12 mouse cellular contexts compared by ENCODE assay signal in genomic region chr11:84764116-84764515, GRCm38 (mm10). TPM values are rescaled to one million over a fixed set of nuclear protein-coding genes. Genes with fewer than 3 reads are reported as not detected.
DNase-seq lines count a peak whose midpoint lies in the region; ATAC-seq lines count a peak whose summit lies in the region.
"Had no signal": no experiment of that assay in that cellular context is flagged by ENCODE, and none has a peak within 500 bp of the region (broad histone marks: within the 10 kb centered on the region; RNA-seq: fewer than 3 reads in every experiment).

No protein-coding gene starts in this region.

- peak overlapping the region; percentile 63 for H3K9ac ChIP-seq in heart, embryonic 16.5 days (ENCODE audit: low read length)
- no peak overlapping the region for H3K9ac ChIP-seq in embryonic facial prominence, embryonic 12.5 days
- peak overlapping the region; percentile 0; the same call in 1 of the 2 replicates for H3K9ac ChIP-seq in hindbrain, embryonic 16.5 days (ENCODE audit: low read depth, low read length)
- H3K9ac ChIP-seq in midbrain, embryonic 15.5 days: no peak overlapping the region
- no peak overlapping the region for H3K9ac ChIP-seq in liver, embryonic 12.5 days

- H3K4me3 ChIP-seq in heart, embryonic 16.5 days (ENCODE audit: low read length): peak overlapping the region; percentile 33
- no peak overlapping the region for H3K4me3 ChIP-seq in embryonic facial prominence, embryonic 12.5 days
- no peak overlapping the region for H3K4me3 ChIP-seq in hindbrain, embryonic 16.5 days (ENCODE audit: low read length)
- H3K4me3 ChIP-seq in midbrain, embryonic 15.5 days: no peak overlapping the region
- no peak overlapping the region for H3K4me3 ChIP-seq in liver, embryonic 12.5 days
- H3K4me3 ChIP-seq: erythroblast, embryonic 14.5 days had no signal

- peaks cover 6% of the 10 kb centered on the region; the same call in 1 of the 2 replicates for H3K27me3 ChIP-seq in heart, embryonic 16.5 days (ENCODE audit: control insufficient read depth, insufficient read depth, low read length)
- peaks cover 33% of the 10 kb centered on the region for H3K27me3 ChIP-seq in embryonic facial prominence, embryonic 12.5 days
- no peaks in the 10 kb centered on the region; the same call in 1 of the 2 replicates for H3K27me3 ChIP-seq in hindbrain, embryonic 16.5 days (replicated peaks; ENCODE audit: control insufficient read depth, insufficient read depth, low read length)
- no peaks in the 10 kb centered on the region for H3K27me3 ChIP-seq in midbrain, embryonic 15.5 days (replicated peaks)
- H3K27me3 ChIP-seq in liver, embryonic 12.5 days (replicated peaks): peaks cover 92% of the 10 kb centered on the region

- 0 out of 2 replicates have a peak, but pooled peaks have one; percentile 12 for ATAC-seq in heart, embryonic 16.5 days (replicated peaks; ENCODE audit: extremely low read depth, insufficient read depth, low FRiP score)
- ATAC-seq in embryonic facial prominence, embryonic 12.5 days (ENCODE audit: insufficient number of reproducible peaks, insufficient read depth, low FRiP score, low TSS enrichment): no peak
- 0 out of 2 replicates have a peak, but pooled peaks have one; percentile 12 for ATAC-seq in hindbrain, embryonic 16.5 days
- ATAC-seq in midbrain, embryonic 15.5 days (replicated peaks): no peak
- no peak for ATAC-seq in liver, embryonic 12.5 days
- ATAC-seq: CD4-positive, CD25-positive, alpha-beta regulatory T cell, adult 4 months had no signal

- H3K27ac ChIP-seq in heart, embryonic 16.5 days (ENCODE audit: low read length): peak overlapping the region; percentile 76
- H3K27ac ChIP-seq in embryonic facial prominence, embryonic 12.5 days: no peak overlapping the region
- H3K27ac ChIP-seq in hindbrain, embryonic 16.5 days (ENCODE audit: low read depth, low read length): no peak overlapping the region
- H3K27ac ChIP-seq in midbrain, embryonic 15.5 days: no peak overlapping the region
- H3K27ac ChIP-seq in liver, embryonic 12.5 days: no peak overlapping the region

- no peak for DNase-seq in heart, adult 11 months
- DNase-seq in cerebellum, adult 11-12 months: no peak
- no peak for DNase-seq in thymus, adult 18-20 months
- DNase-seq: right cerebral cortex, adult 18-20 months; thymus, postnatal 14 days had no signal

- peak overlapping the region; percentile 58 for H3K4me2 ChIP-seq in heart, embryonic 16.5 days (ENCODE audit: low read depth, low read length)
- H3K4me2 ChIP-seq in embryonic facial prominence, embryonic 12.5 days (replicated peaks): peak overlapping the region; percentile 43
- H3K4me2 ChIP-seq in hindbrain, embryonic 16.5 days (ENCODE audit: low read length): peak overlapping the region; percentile 25
- 0 out of 2 replicates have a peak overlapping the region, but pooled peaks have one; percentile 3 for H3K4me2 ChIP-seq in midbrain, embryonic 15.5 days
- no peak overlapping the region for H3K4me2 ChIP-seq in liver, embryonic 12.5 days

- no peaks in the 10 kb centered on the region for H3K9me3 ChIP-seq in heart, embryonic 16.5 days (replicated peaks; ENCODE audit: control insufficient read depth, low read length)
- H3K9me3 ChIP-seq in embryonic facial prominence, embryonic 12.5 days: no peaks in the 10 kb centered on the region
- no peaks in the 10 kb centered on the region for H3K9me3 ChIP-seq in hindbrain, embryonic 16.5 days (ENCODE audit: control insufficient read depth, low read length)
- no peaks in the 10 kb centered on the region for H3K9me3 ChIP-seq in midbrain, embryonic 15.5 days
- H3K9me3 ChIP-seq in liver, embryonic 12.5 days (replicated peaks): no peaks in the 10 kb centered on the region

- H3K36me3 ChIP-seq in heart, embryonic 16.5 days (ENCODE audit: control insufficient read depth, insufficient read depth): no peaks in the 10 kb centered on the region
- no peaks in the 10 kb centered on the region for H3K36me3 ChIP-seq in embryonic facial prominence, embryonic 12.5 days
- no peaks in the 10 kb centered on the region for H3K36me3 ChIP-seq in hindbrain, embryonic 16.5 days (ENCODE audit: control insufficient read depth, insufficient read depth, low read length)
- H3K36me3 ChIP-seq in midbrain, embryonic 15.5 days (replicated peaks): no peaks in the 10 kb centered on the region
- no peaks in the 10 kb centered on the region for H3K36me3 ChIP-seq in liver, embryonic 12.5 days

- WGBS in heart, embryonic 16.5 days: 35% methylated on average over 8 of the region's 8 CpGs
- 22% methylated on average over 7 of the region's 8 CpGs for WGBS in embryonic facial prominence, embryonic 12.5 days
- WGBS in hindbrain, embryonic 16.5 days: 19% methylated on average over 8 of the region's 8 CpGs
- WGBS in midbrain, embryonic 15.5 days: 16% methylated on average over 8 of the region's 8 CpGs
- 35% methylated on average over 7 of the region's 8 CpGs for whole genome bisulfite sequencing in liver, embryonic 12.5 days (ENCODE audit: insufficient replicate concordance)

- peaks cover 14% of the 10 kb centered on the region for H3K4me1 ChIP-seq in heart, embryonic 16.5 days (ENCODE audit: control insufficient read depth, insufficient read depth, low read length)
- peaks cover 24% of the 10 kb centered on the region for H3K4me1 ChIP-seq in embryonic facial prominence, embryonic 12.5 days
- H3K4me1 ChIP-seq in hindbrain, embryonic 16.5 days (ENCODE audit: control insufficient read depth, insufficient read depth, low read depth, low read length): peaks cover 27% of the 10 kb centered on the region
- peaks cover 51% of the 10 kb centered on the region for H3K4me1 ChIP-seq in midbrain, embryonic 15.5 days
- H3K4me1 ChIP-seq in liver, embryonic 12.5 days: 0 out of 2 replicates have a peak, but pooled peaks cover 6% of the 10 kb centered on the region

RNA-seq across cellular contexts. Expression of gene Mrm1, which starts 55.2 kb away (rescaled TPM):
- polyA plus RNA-seq in heart, embryonic 16.5 days (2015; fragmentation: Nextera tagmentation; extraction: Ambion mirVana): 24.0 and 28.4 TPM in 2 replicates
- 8.1 and 8.8 TPM in 2 replicates for polyA plus RNA-seq in embryonic facial prominence, embryonic 12.5 days (2016; fragmentation: Nextera tagmentation; extraction: Ambion mirVana)
- polyA plus RNA-seq in hindbrain, embryonic 16.5 days (2015; fragmentation: Nextera tagmentation; extraction: Ambion mirVana): 18.9 and 26.0 TPM in 2 replicates
- polyA plus RNA-seq in midbrain, embryonic 15.5 days (2015; fragmentation: Nextera tagmentation; extraction: Ambion mirVana): 13.2 and 16.0 TPM in 2 replicates
- 18.6 and 20.6 TPM in 2 replicates for polyA plus RNA-seq in liver, embryonic 12.5 days (2016; fragmentation: Nextera tagmentation; extraction: Ambion mirVana)

Comparison
In these comparisons a context has a peak if more than half of its experiments do, and no peak if none do; other contexts are left out.
1. ATAC-seq: peak in heart, embryonic 16.5 days (single experiment) and hindbrain, embryonic 16.5 days (single experiment); none in embryonic facial prominence, embryonic 12.5 days (single experiment), midbrain, embryonic 15.5 days (single experiment) and liver, embryonic 12.5 days (single experiment).
2. H3K9ac ChIP-seq: peak in heart, embryonic 16.5 days (single experiment) and hindbrain, embryonic 16.5 days (single experiment); none in embryonic facial prominence, embryonic 12.5 days (single experiment), midbrain, embryonic 15.5 days (single experiment) and liver, embryonic 12.5 days (single experiment).